Mouse (Mus musculus): Measurements from ENCODE around the gene Adgrf5. TPM values are rescaled to one million over a fixed set of nuclear protein-coding genes. Genes with fewer than 3 reads are reported as not detected.
"Not testable (repeated sequence)": the region's sequence is repeated elsewhere in the genome, so short reads cannot be mapped to it uniquely, and the experiment has no call there.

The Adgrf5 gene
- polyA plus RNA-seq, 1 experiment from 2014 or later = 8.4 TPM

- Histone ChIP-seq H3K27ac (ENCODE audit: low read length) (no peak overlapping the region), H3K9ac (ENCODE audit: low read depth, low read length) (peak overlapping the region; percentile 35; the same call in 1 of the 2 replicates), H3K9me3 (replicated peaks; ENCODE audit: control insufficient read depth, low read length, poor library complexity, severe bottlenecking) (no peaks in the 10 kb centered on the region), H3K4me3 (ENCODE audit: low read depth, low read length) (no peak overlapping the region), H3K4me2 (ENCODE audit: low read length) (peak overlapping the region; percentile 20), H3K4me1 (ENCODE audit: control insufficient read depth, insufficient read depth, low read length) (peaks cover 6% of the 10 kb centered on the region), H3K36me3 (ENCODE audit: control insufficient read depth, insufficient read depth, low read length) (no peaks in the 10 kb centered on the region), H3K27me3 (ENCODE audit: control insufficient read depth, insufficient read depth, low read depth, low read length) (no peaks in the 10 kb centered on the region)
- ATAC-seq = peak; percentile 96
- WGBS = 29% methylated on average over 19 of the region's 19 CpGs
Measured at GRCm38 (mm10) chr17:43460245-43461181, 100.3 kb downstream of the Adgrf5 start.

GRCm38 (mm10) chr17:43470039-43470438 lies 109.8 kb downstream of the Adgrf5 start:
- Histone ChIP-seq H3K4me1 (ENCODE audit: control insufficient read depth, insufficient read depth, low read length) (no peaks in the 10 kb centered on the region), H3K9me3 (replicated peaks; ENCODE audit: control insufficient read depth, low read length, poor library complexity, severe bottlenecking) (no peaks in the 10 kb centered on the region), H3K9ac (ENCODE audit: low read depth, low read length) (no peak overlapping the region), H3K27me3 (ENCODE audit: control insufficient read depth, insufficient read depth, low read depth, low read length) (no peaks in the 10 kb centered on the region), H3K4me2 (ENCODE audit: low read length) (no peak overlapping the region), H3K36me3 (ENCODE audit: control insufficient read depth, insufficient read depth, low read length) (no peaks in the 10 kb centered on the region), H3K4me3 (ENCODE audit: low read depth, low read length) (no peak overlapping the region), H3K27ac (ENCODE audit: low read length) (no peak overlapping the region)
- ATAC-seq = no peak
- 59% methylated on average over 3 of the region's 3 CpGs for WGBS

- no peak for ATAC-seq
- Histone ChIP-seq H3K36me3 (ENCODE audit: control insufficient read depth, insufficient read depth, low read length) (no peaks in the 10 kb centered on the region), H3K9me3 (replicated peaks; ENCODE audit: control insufficient read depth, low read length, poor library complexity, severe bottlenecking) (no peaks in the 10 kb centered on the region), H3K9ac (ENCODE audit: low read depth, low read length) (no peak overlapping the region), H3K4me1 (ENCODE audit: control insufficient read depth, insufficient read depth, low read length) (no peaks in the 10 kb centered on the region), H3K27me3 (ENCODE audit: control insufficient read depth, insufficient read depth, low read depth, low read length) (no peaks in the 10 kb centered on the region), H3K4me2 (ENCODE audit: low read length) (no peak overlapping the region), H3K27ac (ENCODE audit: low read length) (no peak overlapping the region), H3K4me3 (ENCODE audit: low read depth, low read length) (no peak overlapping the region)
- 81% methylated on average over 4 of the region's 4 CpGs for WGBS
Measured at GRCm38 (mm10) chr17:43472558-43472957, 112.3 kb downstream of the Adgrf5 start.

GRCm38 (mm10) chr17:43474775-43475174 lies 114.5 kb downstream of the Adgrf5 start:
- 94% methylated on average over 16 of the region's 16 CpGs for WGBS
- no peak overlapping the region for H3K9ac ChIP-seq (ENCODE audit: low read depth, low read length)
- no peak overlapping the region for H3K4me2 ChIP-seq (ENCODE audit: low read length)
- no peak for ATAC-seq
- no peaks in the 10 kb centered on the region for H3K4me1 ChIP-seq (ENCODE audit: control insufficient read depth, insufficient read depth, low read length)
- H3K36me3 ChIP-seq (ENCODE audit: control insufficient read depth, insufficient read depth, low read length) = no peaks in the 10 kb centered on the region
- H3K4me3 ChIP-seq (ENCODE audit: low read depth, low read length) = no peak overlapping the region
- H3K9me3 ChIP-seq (replicated peaks; ENCODE audit: control insufficient read depth, low read length, poor library complexity, severe bottlenecking) = no peaks in the 10 kb centered on the region
- H3K27me3 ChIP-seq (ENCODE audit: control insufficient read depth, insufficient read depth, low read depth, low read length) = no peaks in the 10 kb centered on the region
- H3K27ac ChIP-seq (ENCODE audit: low read length) = no peak overlapping the region

- Histone ChIP-seq H3K4me2 (ENCODE audit: low read length) (no peak overlapping the region), H3K27ac (ENCODE audit: low read length) (no peak overlapping the region), H3K36me3 (ENCODE audit: control insufficient read depth, insufficient read depth, low read length) (no peaks in the 10 kb centered on the region), H3K4me1 (ENCODE audit: control insufficient read depth, insufficient read depth, low read length) (no peaks in the 10 kb centered on the region), H3K9ac (ENCODE audit: low read depth, low read length) (no peak overlapping the region), H3K27me3 (ENCODE audit: control insufficient read depth, insufficient read depth, low read depth, low read length) (no peaks in the 10 kb centered on the region), H3K9me3 (replicated peaks; ENCODE audit: control insufficient read depth, low read length, poor library complexity, severe bottlenecking) (no peaks in the 10 kb centered on the region), H3K4me3 (ENCODE audit: low read depth, low read length) (no peak overlapping the region)
- ATAC-seq = no peak
Measured at GRCm38 (mm10) chr17:43477621-43478020, 117.4 kb downstream of the Adgrf5 start.

- WGBS = 91% methylated on average over 3 of the region's 3 CpGs
- H3K36me3 ChIP-seq (ENCODE audit: control insufficient read depth, insufficient read depth, low read length) = no peaks in the 10 kb centered on the region
- no peaks in the 10 kb centered on the region for H3K4me1 ChIP-seq (ENCODE audit: control insufficient read depth, insufficient read depth, low read length)
- ATAC-seq = no peak
- no peak overlapping the region for H3K9ac ChIP-seq (ENCODE audit: low read depth, low read length)
- no peaks in the 10 kb centered on the region for H3K27me3 ChIP-seq (ENCODE audit: control insufficient read depth, insufficient read depth, low read depth, low read length)
- no peaks in the 10 kb centered on the region for H3K9me3 ChIP-seq (replicated peaks; ENCODE audit: control insufficient read depth, low read length, poor library complexity, severe bottlenecking)
- no peak overlapping the region for H3K27ac ChIP-seq (ENCODE audit: low read length)
- no peak overlapping the region for H3K4me3 ChIP-seq (ENCODE audit: low read depth, low read length)
- no peak overlapping the region for H3K4me2 ChIP-seq (ENCODE audit: low read length)
Measured at GRCm38 (mm10) chr17:43485982-43486381, 125.7 kb downstream of the Adgrf5 start.

GRCm38 (mm10) chr17:43488439-43489151 lies 128.3 kb downstream of the Adgrf5 start:
- no peak overlapping the region for H3K4me2 ChIP-seq (ENCODE audit: low read length)
- H3K27ac ChIP-seq (ENCODE audit: low read length) = no peak overlapping the region
- H3K4me3 ChIP-seq (ENCODE audit: low read depth, low read length) = no peak overlapping the region
- no peaks in the 10 kb centered on the region for H3K36me3 ChIP-seq (ENCODE audit: control insufficient read depth, insufficient read depth, low read length)
- H3K9ac ChIP-seq (ENCODE audit: low read depth, low read length) = no peak overlapping the region
- 93% methylated on average over 2 of the region's 2 CpGs for WGBS
- no peaks in the 10 kb centered on the region for H3K27me3 ChIP-seq (ENCODE audit: control insufficient read depth, insufficient read depth, low read depth, low read length)
- no peak for ATAC-seq
- H3K4me1 ChIP-seq (ENCODE audit: control insufficient read depth, insufficient read depth, low read length) = no peaks in the 10 kb centered on the region
- H3K9me3 ChIP-seq (replicated peaks; ENCODE audit: control insufficient read depth, low read length, poor library complexity, severe bottlenecking) = no peaks in the 10 kb centered on the region

- ATAC-seq; H3K27ac ChIP-seq (ENCODE audit: low read length); H3K9ac ChIP-seq (ENCODE audit: low read depth, low read length); H3K4me1 ChIP-seq (ENCODE audit: control insufficient read depth, insufficient read depth, low read length); H3K9me3 ChIP-seq (replicated peaks; ENCODE audit: control insufficient read depth, low read length, poor library complexity, severe bottlenecking); H3K27me3 ChIP-seq (ENCODE audit: control insufficient read depth, insufficient read depth, low read depth, low read length); H3K4me2 ChIP-seq (ENCODE audit: low read length); H3K4me3 ChIP-seq (ENCODE audit: low read depth, low read length); H3K36me3 ChIP-seq (ENCODE audit: control insufficient read depth, insufficient read depth, low read length): not testable (repeated sequence)
- 92% methylated on average over 5 of the region's 10 CpGs for WGBS
Measured at GRCm38 (mm10) chr17:43490371-43490770, 130.1 kb downstream of the Adgrf5 start.

- H3K36me3 ChIP-seq (ENCODE audit: control insufficient read depth, insufficient read depth, low read length) = no peaks in the 10 kb centered on the region
- no peak for ATAC-seq
- no peaks in the 10 kb centered on the region for H3K9me3 ChIP-seq (replicated peaks; ENCODE audit: control insufficient read depth, low read length, poor library complexity, severe bottlenecking)
- WGBS = 77% methylated on average over 5 of the region's 5 CpGs
- H3K4me3 ChIP-seq (ENCODE audit: low read depth, low read length) = no peak overlapping the region
- H3K27ac ChIP-seq (ENCODE audit: low read length) = no peak overlapping the region
- H3K27me3 ChIP-seq (ENCODE audit: control insufficient read depth, insufficient read depth, low read depth, low read length) = no peaks in the 10 kb centered on the region
- H3K9ac ChIP-seq (ENCODE audit: low read depth, low read length) = no peak overlapping the region
- H3K4me1 ChIP-seq (ENCODE audit: control insufficient read depth, insufficient read depth, low read length) = no peaks in the 10 kb centered on the region
- no peak overlapping the region for H3K4me2 ChIP-seq (ENCODE audit: low read length)
Measured at GRCm38 (mm10) chr17:43495502-43495901, 135.3 kb downstream of the Adgrf5 start.
